Mouse (Mus musculus): ENCODE results near the gene Gstp3. TPM values are rescaled to one million over a fixed set of nuclear protein-coding genes. Genes with fewer than 3 reads are reported as not detected.
"Not testable (repeated sequence)": the region's sequence is repeated elsewhere in the genome, so short reads cannot be mapped to it uniquely, and the experiment has no call there.

The Gstp3 gene
- polyA plus RNA-seq, 1 experiment from 2014 or later, result not detected

- Histone ChIP-seq H3K4me2 (ENCODE audit: low read length) (no peak overlapping the region), H3K27ac (ENCODE audit: low read length) (no peak overlapping the region), H3K9me3 (replicated peaks; ENCODE audit: control insufficient read depth, low read length, poor library complexity, severe bottlenecking) (no peaks in the 10 kb centered on the region), H3K4me1 (ENCODE audit: control insufficient read depth, insufficient read depth, low read length) (no peaks in the 10 kb centered on the region), H3K27me3 (ENCODE audit: control insufficient read depth, insufficient read depth, low read depth, low read length) (no peaks in the 10 kb centered on the region), H3K9ac (ENCODE audit: low read depth, low read length) (no peak overlapping the region), H3K4me3 (ENCODE audit: low read depth, low read length) (no peak overlapping the region), H3K36me3 (ENCODE audit: control insufficient read depth, insufficient read depth, low read length) (no peaks in the 10 kb centered on the region)
- no peak for ATAC-seq
- WGBS, result 84% methylated on average over 8 of the region's 8 CpGs
Observed at GRCm38 (mm10) chr19:4070756-4071155, 11.4 kb upstream of the Gstp3 start.

- Histone ChIP-seq H3K36me3 (ENCODE audit: control insufficient read depth, insufficient read depth, low read length) (no peaks in the 10 kb centered on the region), H3K4me2 (ENCODE audit: low read length) (no peak overlapping the region), H3K9ac (ENCODE audit: low read depth, low read length) (no peak overlapping the region), H3K27me3 (ENCODE audit: control insufficient read depth, insufficient read depth, low read depth, low read length) (no peaks in the 10 kb centered on the region), H3K9me3 (replicated peaks; ENCODE audit: control insufficient read depth, low read length, poor library complexity, severe bottlenecking) (no peaks in the 10 kb centered on the region), H3K4me1 (ENCODE audit: control insufficient read depth, insufficient read depth, low read length) (no peaks in the 10 kb centered on the region), H3K4me3 (ENCODE audit: low read depth, low read length) (no peak overlapping the region), H3K27ac (ENCODE audit: low read length) (no peak overlapping the region)
- no peak for ATAC-seq
- WGBS, result 73% methylated on average over 15 of the region's 15 CpGs
Observed at GRCm38 (mm10) chr19:4070311-4070710, 10.9 kb upstream of the Gstp3 start.

GRCm38 (mm10) chr19:4068717-4069410 lies 9.5 kb upstream of the Gstp3 start:
- H3K4me1 ChIP-seq (ENCODE audit: control insufficient read depth, insufficient read depth, low read length), result no peaks in the 10 kb centered on the region
- no peak for ATAC-seq
- no peaks in the 10 kb centered on the region for H3K9me3 ChIP-seq (replicated peaks; ENCODE audit: control insufficient read depth, low read length, poor library complexity, severe bottlenecking)
- H3K9ac ChIP-seq (ENCODE audit: low read depth, low read length), result no peak overlapping the region
- WGBS, result 45% methylated on average over 15 of the region's 15 CpGs
- H3K4me3 ChIP-seq (ENCODE audit: low read depth, low read length), result no peak overlapping the region
- no peaks in the 10 kb centered on the region for H3K27me3 ChIP-seq (ENCODE audit: control insufficient read depth, insufficient read depth, low read depth, low read length)
- H3K36me3 ChIP-seq (ENCODE audit: control insufficient read depth, insufficient read depth, low read length), result no peaks in the 10 kb centered on the region
- H3K27ac ChIP-seq (ENCODE audit: low read length), result no peak overlapping the region
- no peak overlapping the region for H3K4me2 ChIP-seq (ENCODE audit: low read length)

GRCm38 (mm10) chr19:4068242-4068641 lies 8.9 kb upstream of the Gstp3 start:
- not testable (repeated sequence) for H3K27ac ChIP-seq (ENCODE audit: low read length); H3K4me3 ChIP-seq (ENCODE audit: low read depth, low read length); H3K4me1 ChIP-seq (ENCODE audit: control insufficient read depth, insufficient read depth, low read length); H3K27me3 ChIP-seq (ENCODE audit: control insufficient read depth, insufficient read depth, low read depth, low read length); H3K36me3 ChIP-seq (ENCODE audit: control insufficient read depth, insufficient read depth, low read length); H3K9me3 ChIP-seq (replicated peaks; ENCODE audit: control insufficient read depth, low read length, poor library complexity, severe bottlenecking); ATAC-seq; H3K9ac ChIP-seq (ENCODE audit: low read depth, low read length); H3K4me2 ChIP-seq (ENCODE audit: low read length)
- 92% methylated on average over 2 of the region's 2 CpGs for WGBS

- Histone ChIP-seq H3K4me3 (ENCODE audit: low read depth, low read length) (no peak overlapping the region), H3K9me3 (replicated peaks; ENCODE audit: control insufficient read depth, low read length, poor library complexity, severe bottlenecking) (no peaks in the 10 kb centered on the region), H3K27ac (ENCODE audit: low read length) (no peak overlapping the region), H3K9ac (ENCODE audit: low read depth, low read length) (no peak overlapping the region), H3K27me3 (ENCODE audit: control insufficient read depth, insufficient read depth, low read depth, low read length) (no peaks in the 10 kb centered on the region), H3K4me1 (ENCODE audit: control insufficient read depth, insufficient read depth, low read length) (no peaks in the 10 kb centered on the region), H3K36me3 (ENCODE audit: control insufficient read depth, insufficient read depth, low read length) (no peaks in the 10 kb centered on the region), H3K4me2 (ENCODE audit: low read length) (no peak overlapping the region)
- ATAC-seq, result no peak
Observed at GRCm38 (mm10) chr19:4066877-4067276, 7.5 kb upstream of the Gstp3 start.

- Histone ChIP-seq H3K27me3 (ENCODE audit: control insufficient read depth, insufficient read depth, low read depth, low read length) (no peaks in the 10 kb centered on the region), H3K27ac (ENCODE audit: low read length) (no peak overlapping the region), H3K4me2 (ENCODE audit: low read length) (no peak overlapping the region), H3K4me3 (ENCODE audit: low read depth, low read length) (no peak overlapping the region), H3K4me1 (ENCODE audit: control insufficient read depth, insufficient read depth, low read length) (no peaks in the 10 kb centered on the region), H3K9ac (ENCODE audit: low read depth, low read length) (no peak overlapping the region), H3K36me3 (ENCODE audit: control insufficient read depth, insufficient read depth, low read length) (no peaks in the 10 kb centered on the region), H3K9me3 (replicated peaks; ENCODE audit: control insufficient read depth, low read length, poor library complexity, severe bottlenecking) (no peaks in the 10 kb centered on the region)
- WGBS, result 80% methylated on average over 6 of the region's 6 CpGs
- ATAC-seq, result no peak
Observed at GRCm38 (mm10) chr19:4066280-4066679, 6.9 kb upstream of the Gstp3 start.

GRCm38 (mm10) chr19:4064501-4064900 lies 5.1 kb upstream of the Gstp3 start:
- ATAC-seq; H3K27me3 ChIP-seq (ENCODE audit: control insufficient read depth, insufficient read depth, low read depth, low read length); H3K4me2 ChIP-seq (ENCODE audit: low read length); H3K4me3 ChIP-seq (ENCODE audit: low read depth, low read length); H3K9ac ChIP-seq (ENCODE audit: low read depth, low read length); H3K9me3 ChIP-seq (replicated peaks; ENCODE audit: control insufficient read depth, low read length, poor library complexity, severe bottlenecking); H3K27ac ChIP-seq (ENCODE audit: low read length); H3K36me3 ChIP-seq (ENCODE audit: control insufficient read depth, insufficient read depth, low read length); H3K4me1 ChIP-seq (ENCODE audit: control insufficient read depth, insufficient read depth, low read length): not testable (repeated sequence)
- WGBS, result no CpG with 5 or more reads among the region's 11 CpGs

GRCm38 (mm10) chr19:4063357-4063756 lies 4.0 kb upstream of the Gstp3 start:
- H3K27me3 ChIP-seq (ENCODE audit: control insufficient read depth, insufficient read depth, low read depth, low read length); H3K4me1 ChIP-seq (ENCODE audit: control insufficient read depth, insufficient read depth, low read length); H3K9ac ChIP-seq (ENCODE audit: low read depth, low read length); ATAC-seq; H3K27ac ChIP-seq (ENCODE audit: low read length); H3K9me3 ChIP-seq (replicated peaks; ENCODE audit: control insufficient read depth, low read length, poor library complexity, severe bottlenecking); H3K4me3 ChIP-seq (ENCODE audit: low read depth, low read length); H3K4me2 ChIP-seq (ENCODE audit: low read length); H3K36me3 ChIP-seq (ENCODE audit: control insufficient read depth, insufficient read depth, low read length): not testable (repeated sequence)
- 84% methylated on average over 2 of the region's 4 CpGs for WGBS

GRCm38 (mm10) chr19:4060899-4061465 lies 1.6 kb upstream of the Gstp3 start:
- H3K4me1 ChIP-seq (ENCODE audit: control insufficient read depth, insufficient read depth, low read length), result no peaks in the 10 kb centered on the region
- no peak overlapping the region for H3K4me3 ChIP-seq (ENCODE audit: low read depth, low read length)
- H3K4me2 ChIP-seq (ENCODE audit: low read length), result no peak overlapping the region
- no peak for ATAC-seq
- H3K36me3 ChIP-seq (ENCODE audit: control insufficient read depth, insufficient read depth, low read length), result no peaks in the 10 kb centered on the region
- no peak overlapping the region for H3K27ac ChIP-seq (ENCODE audit: low read length)
- H3K9me3 ChIP-seq (replicated peaks; ENCODE audit: control insufficient read depth, low read length, poor library complexity, severe bottlenecking), result no peaks in the 10 kb centered on the region
- no peaks in the 10 kb centered on the region for H3K27me3 ChIP-seq (ENCODE audit: control insufficient read depth, insufficient read depth, low read depth, low read length)
- no peak overlapping the region for H3K9ac ChIP-seq (ENCODE audit: low read depth, low read length)
- WGBS, result 89% methylated on average over 6 of the region's 6 CpGs

All from midbrain, embryonic 16.5 days (tissue).